Mouse (Mus musculus): ENCODE data around the gene Mta1. TPM values are rescaled to one million over a fixed set of nuclear protein-coding genes. Genes with fewer than 3 reads are reported as not detected.

Mta1 gene
- polyA plus RNA-seq, 1 experiment from 2014 or later = 11.2 TPM

- Histone ChIP-seq H3K4me3 (peak overlapping the region; percentile 57), H3K27ac (replicated peaks) (no peak overlapping the region; the same call in 1 of the 2 replicates), H3K9me3 (no peaks in the 10 kb centered on the region), H3K9ac (peak overlapping the region; percentile 82), H3K36me3 (no peaks in the 10 kb centered on the region), H3K27me3 (replicated peaks) (no peaks in the 10 kb centered on the region), H3K4me1 (peaks cover 74% of the 10 kb centered on the region), H3K4me2 (peak overlapping the region; percentile 84)
- no peak for ATAC-seq (ENCODE audit: extremely low read depth, insufficient number of reproducible peaks, low FRiP score, low TSS enrichment)
- WGBS = under 1% methylated on average over 34 of the region's 36 CpGs
These were observed 53.7 kb downstream of the Mta1 start for GRCm38 (mm10) chr12:113151661-113152271.

- 13% methylated on average over 19 of the region's 19 CpGs for WGBS
- no peaks in the 10 kb centered on the region for H3K9me3 ChIP-seq
- peaks cover 74% of the 10 kb centered on the region for H3K4me1 ChIP-seq
- no peak for ATAC-seq (ENCODE audit: extremely low read depth, insufficient number of reproducible peaks, low FRiP score, low TSS enrichment)
- H3K9ac ChIP-seq = peak overlapping the region; percentile 82
- H3K4me3 ChIP-seq = peak overlapping the region; percentile 57
- no peak overlapping the region for H3K27ac ChIP-seq (replicated peaks)
- H3K36me3 ChIP-seq = no peaks in the 10 kb centered on the region
- peak overlapping the region; percentile 84 for H3K4me2 ChIP-seq
- H3K27me3 ChIP-seq (replicated peaks) = no peaks in the 10 kb centered on the region
These were observed 54.2 kb downstream of the Mta1 start for GRCm38 (mm10) chr12:113152272-113152661.

- peak overlapping the region; percentile 82 for H3K9ac ChIP-seq
These were observed 55.0 kb downstream of the Mta1 start for GRCm38 (mm10) chr12:113152991-113153525.

GRCm38 (mm10) chr12:113153971-113154370, 55.9 kb downstream of the Mta1 start:
- peaks cover 6% of the 10 kb centered on the region for H3K36me3 ChIP-seq
- H3K4me1 ChIP-seq = peaks cover 61% of the 10 kb centered on the region
- no peaks in the 10 kb centered on the region for H3K9me3 ChIP-seq
- no peak for ATAC-seq (ENCODE audit: extremely low read depth, insufficient number of reproducible peaks, low FRiP score, low TSS enrichment)
- H3K4me2 ChIP-seq = no peak overlapping the region
- H3K9ac ChIP-seq = no peak overlapping the region
- H3K27me3 ChIP-seq (replicated peaks) = no peaks in the 10 kb centered on the region
- 91% methylated on average over 7 of the region's 7 CpGs for WGBS
- no peak overlapping the region for H3K4me3 ChIP-seq
- H3K27ac ChIP-seq (replicated peaks) = no peak overlapping the region

More at GRCm38 (mm10) chr12:113152991-113153525, 55.0 kb downstream of the Mta1 start:
- no peaks in the 10 kb centered on the region for H3K9me3 ChIP-seq
- ATAC-seq (ENCODE audit: extremely low read depth, insufficient number of reproducible peaks, low FRiP score, low TSS enrichment) = no peak
- H3K4me3 ChIP-seq = peak overlapping the region; percentile 57
- no peaks in the 10 kb centered on the region for H3K27me3 ChIP-seq (replicated peaks)
- no peak overlapping the region for H3K27ac ChIP-seq (replicated peaks)
- H3K36me3 ChIP-seq = peaks cover 4% of the 10 kb centered on the region
- 72% methylated on average over 6 of the region's 6 CpGs for WGBS
- peaks cover 70% of the 10 kb centered on the region for H3K4me1 ChIP-seq
- H3K4me2 ChIP-seq = peak overlapping the region; percentile 84

GRCm38 (mm10) chr12:113154747-113155075, 56.6 kb downstream of the Mta1 start:
- no peak for ATAC-seq (ENCODE audit: extremely low read depth, insufficient number of reproducible peaks, low FRiP score, low TSS enrichment)

GRCm38 (mm10) chr12:113155076-113155771, 57.1 kb downstream of the Mta1 start:
- Histone ChIP-seq H3K4me1 (peaks cover 52% of the 10 kb centered on the region), H3K4me3 (peak overlapping the region; percentile 72)
- 5% methylated on average over 32 of the region's 32 CpGs for WGBS

More at GRCm38 (mm10) chr12:113154747-113155075, 56.6 kb downstream of the Mta1 start:
- WGBS = 69% methylated on average over 6 of the region's 6 CpGs
- no peaks in the 10 kb centered on the region for H3K9me3 ChIP-seq
- H3K4me3 ChIP-seq = peak overlapping the region; percentile 72
- peak overlapping the region; percentile 88 for H3K27ac ChIP-seq (replicated peaks)
- H3K4me1 ChIP-seq = peaks cover 55% of the 10 kb centered on the region
- H3K9ac ChIP-seq = peak overlapping the region; percentile 83
- peak overlapping the region; percentile 87 for H3K4me2 ChIP-seq
- peaks cover 6% of the 10 kb centered on the region for H3K36me3 ChIP-seq
- no peaks in the 10 kb centered on the region for H3K27me3 ChIP-seq (replicated peaks)

GRCm38 (mm10) chr12:113155887-113156539, 57.9 kb downstream of the Mta1 start, which contains the start of gene Tedc1:
Gene Tedc1, plus strand, starts transcription at chr12:113156421.
- Histone ChIP-seq H3K4me3 (peak within 1 kb of the TSS; percentile 72), H3K9me3 (no peaks in the 10 kb centered on the region), H3K4me1 (peaks cover 44% of the 10 kb centered on the region), H3K9ac (peak within 1 kb of the TSS; percentile 83), H3K27ac (replicated peaks) (peak within 1 kb of the TSS; percentile 88), H3K36me3 (peaks cover 8% of the 10 kb centered on the region), H3K27me3 (replicated peaks) (no peaks in the 10 kb centered on the region), H3K4me2 (peak within 1 kb of the TSS; percentile 92)
- under 1% methylated on average over 46 of the region's 46 CpGs for WGBS
- ATAC-seq (ENCODE audit: extremely low read depth, insufficient number of reproducible peaks, low FRiP score, low TSS enrichment) = peak; percentile 94

More at GRCm38 (mm10) chr12:113155076-113155771, 57.1 kb downstream of the Mta1 start:
- no peaks in the 10 kb centered on the region for H3K9me3 ChIP-seq
- H3K36me3 ChIP-seq = peaks cover 8% of the 10 kb centered on the region
- peak overlapping the region; percentile 87 for H3K4me2 ChIP-seq
- H3K27ac ChIP-seq (replicated peaks) = peak overlapping the region; percentile 88
- H3K9ac ChIP-seq = peak overlapping the region; percentile 83
- H3K27me3 ChIP-seq (replicated peaks) = no peaks in the 10 kb centered on the region
- no peak for ATAC-seq (ENCODE audit: extremely low read depth, insufficient number of reproducible peaks, low FRiP score, low TSS enrichment)

GRCm38 (mm10) chr12:113156540-113156929, 58.5 kb downstream of the Mta1 start:
- Histone ChIP-seq H3K27me3 (replicated peaks) (no peaks in the 10 kb centered on the region), H3K4me3 (peak overlapping the region; percentile 72), H3K27ac (replicated peaks) (peak overlapping the region; percentile 33; the same call in 1 of the 2 replicates), H3K9me3 (no peaks in the 10 kb centered on the region), H3K4me2 (peak overlapping the region; percentile 92), H3K9ac (peak overlapping the region; percentile 81), H3K4me1 (peaks cover 39% of the 10 kb centered on the region), H3K36me3 (peaks cover 13% of the 10 kb centered on the region)
- ATAC-seq (ENCODE audit: extremely low read depth, insufficient number of reproducible peaks, low FRiP score, low TSS enrichment) = no peak; the same call in 1 of the 2 replicates
- under 1% methylated on average over 23 of the region's 23 CpGs for whole genome bisulfite sequencing

GRCm38 (mm10) chr12:113157002-113157401, 58.9 kb downstream of the Mta1 start:
- Histone ChIP-seq H3K9me3 (no peaks in the 10 kb centered on the region), H3K9ac (peak overlapping the region; percentile 81), H3K4me1 (peaks cover 37% of the 10 kb centered on the region), H3K4me3 (peak overlapping the region; percentile 72), H3K27ac (replicated peaks) (0 out of 2 replicates have a peak overlapping the region, but pooled peaks have one; percentile 33), H3K36me3 (peaks cover 18% of the 10 kb centered on the region), H3K27me3 (replicated peaks) (no peaks in the 10 kb centered on the region), H3K4me2 (peak overlapping the region; percentile 92)
- WGBS = 36% methylated on average over 8 of the region's 8 CpGs
- no peak for ATAC-seq (ENCODE audit: extremely low read depth, insufficient number of reproducible peaks, low FRiP score, low TSS enrichment)

- peak overlapping the region; percentile 72; the same call in 1 of the 2 replicates for H3K4me3 ChIP-seq
These were observed 59.4 kb downstream of the Mta1 start for GRCm38 (mm10) chr12:113157521-113157920.

GRCm38 (mm10) chr12:113157971-113158370, 59.9 kb downstream of the Mta1 start:
- H3K4me3 ChIP-seq = no peak overlapping the region
- ATAC-seq (ENCODE audit: extremely low read depth, insufficient number of reproducible peaks, low FRiP score, low TSS enrichment) = no peak
- no peaks in the 10 kb centered on the region for H3K9me3 ChIP-seq
- H3K4me2 ChIP-seq = no peak overlapping the region
- H3K4me1 ChIP-seq = peaks cover 29% of the 10 kb centered on the region
- peaks cover 20% of the 10 kb centered on the region for H3K36me3 ChIP-seq
- no peak overlapping the region for H3K9ac ChIP-seq
- H3K27ac ChIP-seq (replicated peaks) = no peak overlapping the region
- H3K27me3 ChIP-seq (replicated peaks) = no peaks in the 10 kb centered on the region
- WGBS = 88% methylated on average over 8 of the region's 8 CpGs

More at GRCm38 (mm10) chr12:113157521-113157920, 59.4 kb downstream of the Mta1 start:
- Histone ChIP-seq H3K9me3 (no peaks in the 10 kb centered on the region), H3K4me1 (peaks cover 33% of the 10 kb centered on the region), H3K4me2 (peak overlapping the region; percentile 92), H3K9ac (peak overlapping the region; percentile 81; the same call in 1 of the 2 replicates), H3K27ac (replicated peaks) (no peak overlapping the region), H3K36me3 (peaks cover 18% of the 10 kb centered on the region), H3K27me3 (replicated peaks) (no peaks in the 10 kb centered on the region)
- no peak for ATAC-seq (ENCODE audit: extremely low read depth, insufficient number of reproducible peaks, low FRiP score, low TSS enrichment)
- WGBS = 93% methylated on average over 8 of the region's 8 CpGs
